Mouse (Mus musculus) liver, embryonic 15.5 days (tissue): ENCODE data around the gene Fam102a. TPM values are rescaled to one million over a fixed set of nuclear protein-coding genes. Genes with fewer than 3 reads are reported as not detected.
"Not testable (repeated sequence)": the region's sequence is repeated elsewhere in the genome, so short reads cannot be mapped to it uniquely, and the experiment has no call there.

Experiments used
- ATAC-seq: fragments of 200-750 bp; cut with Nextera tagmentation; 2 replicates; pipeline ENCODE4 v1.8.0; 2017; ENCODE audit warnings: moderate number of reproducible peaks, mild to moderate bottlenecking, moderate library complexity; ENCODE audit not compliant: insufficient read depth
- H3K27ac ChIP-seq: fragments of 300-500 bp; sonication (generic); replicated peaks from 2 replicates; pipeline ENCODE4 v1.5.1; 2015; ENCODE audit warnings: mild to moderate bottlenecking, inconsistent platforms
- H3K27me3 ChIP-seq: fragments of 300-500 bp; sonication (generic); 2 replicates; pipeline ENCODE4 v1.6.1; 2015; ENCODE audit warnings: mild to moderate bottlenecking, inconsistent platforms
- H3K36me3 ChIP-seq: fragments of 300-500 bp; sonication (generic); replicated peaks from 2 replicates; pipeline ENCODE4 v1.6.1; 2015; ENCODE audit warnings: moderate library complexity, mild to moderate bottlenecking, inconsistent platforms
- H3K4me1 ChIP-seq: fragments of 300-500 bp; sonication (generic); replicated peaks from 2 replicates; pipeline ENCODE4 v1.6.1; 2015; ENCODE audit warnings: inconsistent platforms
- H3K4me2 ChIP-seq: fragments of 300-500 bp; sonication (generic); 2 replicates; pipeline ENCODE4 v1.6.1; 2015; ENCODE audit warnings: moderate library complexity, mild to moderate bottlenecking, inconsistent platforms
- H3K4me3 ChIP-seq: fragments of 300-500 bp; sonication (generic); replicated peaks from 2 replicates; pipeline ENCODE4 v1.5.1; 2015; ENCODE audit warnings: mild to moderate bottlenecking, inconsistent platforms
- H3K9ac ChIP-seq: fragments of 300-500 bp; sonication (generic); 2 replicates; pipeline ENCODE4 v1.6.1; 2015; ENCODE audit warnings: moderate library complexity, mild to moderate bottlenecking, inconsistent platforms
- H3K9me3 ChIP-seq: fragments of 300-500 bp; sonication (generic); replicated peaks from 2 replicates; pipeline ENCODE4 v1.6.1; 2016; ENCODE audit warnings: inconsistent platforms
- WGBS: fragments of 180-500 bp; shearing (Covaris S2); methylation state at CpG from one replicate; pipeline ENCODE4 v1.1.7; 2015; ENCODE audit warnings: mixed read lengths; ENCODE audit not compliant: insufficient replicate concordance; 5-methylcytosine and 5-hydroxymethylcytosine counted together
- polyA plus RNA-seq: library from polyadenylated mRNA; unstranded; fragments of >200 nt; fragmentation: Nextera tagmentation; extraction: Ambion mirVana; gene quantifications from 2 replicates; pipeline ENCODE4 v1.2.1, GENCODE M21; 2015

Gene Fam102a
- 1.3 and 2.2 TPM in 2 replicates for polyA plus RNA-seq

DNA sequence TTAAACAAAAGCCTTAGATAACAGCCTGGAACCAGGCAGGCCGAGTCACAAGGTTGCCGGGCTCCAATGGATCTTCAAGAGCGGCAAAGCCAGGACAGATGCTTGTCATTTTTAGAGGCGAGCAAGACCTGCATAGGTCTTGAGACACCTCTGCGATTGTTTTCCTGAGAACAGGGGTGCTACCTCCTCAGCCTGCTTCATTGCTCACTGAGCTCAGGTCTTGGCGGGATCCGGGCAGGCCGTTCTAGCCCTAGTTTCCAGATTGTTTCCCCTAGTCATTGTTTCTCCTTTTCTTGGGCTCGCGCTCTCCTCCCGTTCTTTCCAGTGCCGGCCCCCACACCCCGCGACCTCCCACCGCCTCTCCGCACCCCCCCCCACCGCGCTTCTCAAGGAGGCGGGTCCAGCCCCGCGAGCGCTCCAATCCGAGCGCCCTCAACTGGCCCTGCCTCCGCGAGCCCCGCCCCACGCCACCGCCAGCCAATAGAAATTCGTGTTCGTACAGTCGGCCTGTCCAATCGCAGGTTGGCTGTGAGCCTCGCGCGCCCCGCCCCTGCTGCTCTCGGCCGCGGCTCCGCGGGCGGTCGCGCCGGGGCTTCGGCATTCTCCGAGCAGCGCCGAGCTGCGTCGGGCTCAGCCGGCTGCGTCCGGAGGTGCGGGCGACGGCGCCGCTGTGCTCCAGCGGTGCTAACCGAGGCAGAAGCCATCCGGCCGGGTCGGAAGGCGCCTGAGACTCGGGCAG, at the start of gene Fam102a:
Gene Fam102a (plus strand): TSS at position 600 of the 739 bp plus-strand sequence.
- H3K4me1 ChIP-seq = peaks cover 38% of the 10 kb centered on the region
- H3K27me3 ChIP-seq = peaks cover 63% of the 10 kb centered on the region

DNA sequence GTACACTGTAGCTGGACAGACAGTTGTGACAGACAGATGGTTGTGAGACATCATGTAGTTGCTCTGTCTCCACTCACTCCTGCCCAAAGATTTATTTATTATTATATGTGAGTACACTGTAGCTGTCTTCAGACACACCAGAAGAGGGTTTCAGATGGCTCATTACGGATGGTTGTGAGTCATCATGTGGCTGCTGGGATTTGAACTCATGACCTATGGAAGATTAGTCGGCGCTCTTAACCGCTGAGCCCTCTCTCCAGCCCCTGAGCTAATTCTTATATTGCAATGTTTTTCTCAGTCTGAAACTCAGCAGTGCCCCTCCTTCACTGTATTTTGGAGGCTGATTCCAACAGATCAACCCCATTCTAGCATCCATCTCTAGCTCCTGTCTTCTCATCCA, 49.4 kb upstream of the Fam102a start:
- no peak for ATAC-seq
- WGBS = 80% methylated on average over 4 of the region's 4 CpGs
- H3K9me3 ChIP-seq = no peaks in the 10 kb centered on the region
- no peaks in the 10 kb centered on the region for H3K27me3 ChIP-seq
- no peak overlapping the region for H3K9ac ChIP-seq
- H3K27ac ChIP-seq = no peak overlapping the region
- no peaks in the 10 kb centered on the region for H3K36me3 ChIP-seq
- H3K4me2 ChIP-seq = no peak overlapping the region
- peaks cover 16% of the 10 kb centered on the region for H3K4me1 ChIP-seq
- H3K4me3 ChIP-seq = no peak overlapping the region

More for the DNA sequence above, at the start of gene Fam102a:
- peak within 1 kb of the TSS; percentile 75 for H3K9ac ChIP-seq
- peak within 1 kb of the TSS; percentile 100 for H3K4me2 ChIP-seq
- no peaks in the 10 kb centered on the region for H3K36me3 ChIP-seq
- H3K4me3 ChIP-seq = peak within 1 kb of the TSS; percentile 78
- WGBS = under 1% methylated on average over 65 of the region's 67 CpGs
- H3K27ac ChIP-seq = peak within 1 kb of the TSS; percentile 81
- no peaks in the 10 kb centered on the region for H3K9me3 ChIP-seq
- ATAC-seq = peak; percentile 91

GRCm38 (mm10) chr2:32486155-32486554, 49.0 kb upstream of the Fam102a start:
- Histone ChIP-seq H3K9ac (no peak overlapping the region), H3K4me2 (no peak overlapping the region), H3K27ac (no peak overlapping the region), H3K36me3 (no peaks in the 10 kb centered on the region), H3K27me3 (no peaks in the 10 kb centered on the region), H3K4me3 (no peak overlapping the region), H3K9me3 (no peaks in the 10 kb centered on the region), H3K4me1 (peaks cover 16% of the 10 kb centered on the region)
- WGBS = 62% methylated on average over 9 of the region's 9 CpGs
- 0 out of 2 replicates have a peak, but pooled peaks have one; percentile 49 for ATAC-seq

DNA sequence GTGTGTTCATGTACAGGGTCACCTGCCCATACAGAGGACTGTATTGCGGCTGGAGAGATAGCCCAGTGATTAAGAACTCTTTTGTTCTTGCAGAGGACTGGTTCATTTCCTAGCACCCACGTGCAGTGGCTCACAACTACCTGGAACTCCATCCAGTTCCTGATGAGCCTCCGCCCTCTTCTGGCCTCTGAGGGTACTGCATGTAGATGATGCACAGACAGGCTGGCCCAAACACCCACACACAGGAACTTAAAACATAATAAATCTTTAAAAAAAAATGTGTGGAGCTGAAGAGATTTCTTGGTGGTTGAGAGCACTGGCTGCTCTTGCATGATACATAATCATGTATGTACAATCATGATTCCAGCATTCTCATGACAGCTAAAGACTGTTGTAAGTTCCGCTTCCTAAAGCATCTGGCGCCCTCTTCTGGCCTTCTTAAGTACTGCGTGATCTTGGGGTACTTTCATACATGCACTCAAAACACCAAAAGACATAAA, 48.0 kb upstream of the Fam102a start:
- Histone ChIP-seq H3K4me2 (no peak overlapping the region), H3K4me3 (no peak overlapping the region), H3K36me3 (no peaks in the 10 kb centered on the region), H3K27ac (no peak overlapping the region), H3K4me1 (peaks cover 16% of the 10 kb centered on the region), H3K9ac (no peak overlapping the region), H3K27me3 (no peaks in the 10 kb centered on the region), H3K9me3 (no peaks in the 10 kb centered on the region)
- WGBS = 3% methylated on average over 6 of the region's 6 CpGs
- peak; percentile 52; the same call in 1 of the 2 replicates for ATAC-seq

GRCm38 (mm10) chr2:32488679-32489078, 46.5 kb upstream of the Fam102a start:
- 2% methylated on average over 5 of the region's 5 CpGs for WGBS
- Histone ChIP-seq H3K4me2 (no peak overlapping the region), H3K9me3 (no peaks in the 10 kb centered on the region), H3K27ac (no peak overlapping the region), H3K36me3 (no peaks in the 10 kb centered on the region), H3K9ac (no peak overlapping the region), H3K27me3 (no peaks in the 10 kb centered on the region), H3K4me3 (no peak overlapping the region), H3K4me1 (peaks cover 21% of the 10 kb centered on the region)
- ATAC-seq = no peak

DNA sequence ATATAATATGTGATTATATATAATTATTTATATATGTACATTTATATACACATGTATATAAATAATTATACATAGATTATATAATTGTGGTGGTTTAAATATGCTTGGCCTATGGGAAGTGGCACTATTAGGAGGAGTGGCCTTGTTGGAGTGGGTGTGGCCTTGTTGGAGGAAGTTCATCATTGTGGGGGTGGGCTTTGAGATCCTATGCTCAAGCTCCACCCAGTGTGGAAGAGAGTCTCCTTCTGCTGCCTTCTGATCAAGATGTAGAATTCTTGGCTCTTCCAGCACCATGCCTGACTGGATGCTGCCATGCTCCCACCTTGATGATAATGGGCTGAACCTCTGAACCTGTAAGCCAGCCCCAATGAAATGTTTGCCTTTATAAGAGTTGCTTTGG, 44.4 kb upstream of the Fam102a start:
- H3K4me2 ChIP-seq, H3K27me3 ChIP-seq, ATAC-seq, H3K9ac ChIP-seq, H3K9me3 ChIP-seq, H3K36me3 ChIP-seq, H3K27ac ChIP-seq, H3K4me3 ChIP-seq: not testable (repeated sequence)
- H3K4me1 ChIP-seq = peaks cover 39% of the 10 kb centered on the region

GRCm38 (mm10) chr2:32492661-32493060, 42.5 kb upstream of the Fam102a start:
- Histone ChIP-seq H3K27ac (no peak overlapping the region), H3K4me1 (peaks cover 31% of the 10 kb centered on the region), H3K4me2 (no peak overlapping the region), H3K36me3 (no peaks in the 10 kb centered on the region), H3K9me3 (no peaks in the 10 kb centered on the region), H3K9ac (no peak overlapping the region), H3K4me3 (no peak overlapping the region), H3K27me3 (no peaks in the 10 kb centered on the region)
- ATAC-seq = no peak
- 37% methylated on average over 2 of the region's 2 CpGs for WGBS

- Histone ChIP-seq H3K4me1 (peaks cover 31% of the 10 kb centered on the region), H3K36me3 (no peaks in the 10 kb centered on the region), H3K4me3 (no peak overlapping the region), H3K27me3 (no peaks in the 10 kb centered on the region), H3K9me3 (no peaks in the 10 kb centered on the region), H3K4me2 (no peak overlapping the region), H3K27ac (no peak overlapping the region), H3K9ac (no peak overlapping the region)
- whole genome bisulfite sequencing = 15% methylated on average over 12 of the region's 12 CpGs
- ATAC-seq = no peak
Measured at GRCm38 (mm10) chr2:32493301-32493701, 41.8 kb upstream of the Fam102a start.

GRCm38 (mm10) chr2:32494522-32494921, 40.6 kb upstream of the Fam102a start:
- peak overlapping the region; percentile 66; the same call in 1 of the 2 replicates for H3K4me2 ChIP-seq
- peaks cover 31% of the 10 kb centered on the region for H3K4me1 ChIP-seq
- no peak for ATAC-seq
- H3K27ac ChIP-seq = 0 out of 2 replicates have a peak overlapping the region, but pooled peaks have one; percentile 29
- no peak overlapping the region for H3K9ac ChIP-seq
- H3K27me3 ChIP-seq = no peaks in the 10 kb centered on the region
- H3K36me3 ChIP-seq = no peaks in the 10 kb centered on the region
- no peaks in the 10 kb centered on the region for H3K9me3 ChIP-seq
- H3K4me3 ChIP-seq = no peak overlapping the region
- 21% methylated on average over 2 of the region's 2 CpGs for WGBS

DNA sequence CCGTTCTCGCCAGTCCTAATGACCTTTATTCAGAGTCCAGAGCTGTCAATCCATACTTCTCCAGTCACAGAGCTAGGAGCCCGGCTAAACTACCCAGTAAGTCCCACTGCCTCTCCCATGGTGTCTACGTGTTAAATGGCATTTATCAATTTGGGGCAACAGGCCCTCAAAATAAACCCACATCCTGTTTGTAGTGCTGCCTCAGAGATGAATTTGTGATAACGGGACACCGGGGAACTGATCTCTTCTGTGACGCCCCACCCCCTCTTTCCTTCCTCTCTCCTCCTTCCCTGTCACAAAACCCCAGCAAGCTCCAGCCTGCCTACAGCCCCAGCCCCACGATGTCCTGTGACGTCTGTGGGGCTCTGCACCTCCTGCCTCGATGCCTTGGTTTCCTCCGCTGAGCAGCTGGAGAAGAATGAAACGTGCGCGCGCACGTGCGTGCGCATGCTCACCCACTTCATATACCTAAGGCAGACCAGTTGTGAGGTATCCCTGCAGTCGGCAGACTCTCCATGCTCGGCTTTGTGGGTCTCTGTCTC, 39.9 kb upstream of the Fam102a start:
- no peaks in the 10 kb centered on the region for H3K36me3 ChIP-seq
- no peak overlapping the region for H3K9ac ChIP-seq
- 0 out of 2 replicates have a peak overlapping the region, but pooled peaks have one; percentile 29 for H3K27ac ChIP-seq
- no peaks in the 10 kb centered on the region for H3K27me3 ChIP-seq
- peaks cover 31% of the 10 kb centered on the region for H3K4me1 ChIP-seq
- peak; percentile 62; the same call in 1 of the 2 replicates for ATAC-seq
- 9% methylated on average over 20 of the region's 20 CpGs for WGBS
- H3K4me2 ChIP-seq = peak overlapping the region; percentile 66
- peak overlapping the region; percentile 35 for H3K4me3 ChIP-seq
- no peaks in the 10 kb centered on the region for H3K9me3 ChIP-seq

DNA sequence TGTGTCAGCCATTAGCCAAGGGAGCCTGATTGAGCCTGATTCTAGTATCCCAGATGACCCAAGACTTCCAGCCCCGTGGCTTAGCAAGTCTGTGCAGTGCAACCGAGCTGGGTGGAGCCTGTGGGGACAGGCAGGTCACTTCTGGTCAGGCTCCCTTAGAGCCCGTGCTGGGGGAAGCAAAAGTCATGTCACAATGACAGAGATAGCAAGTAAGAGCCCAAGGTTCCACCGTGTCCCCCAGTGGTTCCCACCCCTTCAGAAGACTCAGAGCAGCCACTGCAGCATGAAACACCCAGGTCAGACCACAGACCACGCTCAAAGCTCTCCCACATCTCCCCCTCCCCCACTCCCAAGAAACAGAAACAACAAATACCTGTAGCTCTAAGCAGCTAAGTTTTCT, 38.9 kb upstream of the Fam102a start:
- Histone ChIP-seq H3K9me3 (no peaks in the 10 kb centered on the region), H3K27ac (no peak overlapping the region), H3K4me1 (peaks cover 31% of the 10 kb centered on the region), H3K4me3 (no peak overlapping the region), H3K36me3 (no peaks in the 10 kb centered on the region), H3K27me3 (no peaks in the 10 kb centered on the region), H3K4me2 (peak overlapping the region; percentile 66), H3K9ac (no peak overlapping the region)
- 9% methylated on average over 5 of the region's 5 CpGs for WGBS
- ATAC-seq = no peak
